ENCODE assay signal across 15 mouse cellular contexts in genomic region chr5:96936239-96936638, GRCm38 (mm10).
"Had no signal": no experiment of that assay in that cellular context is flagged by ENCODE, and none has a peak within 500 bp of the region (broad histone marks: within the 10 kb centered on the region; RNA-seq: fewer than 3 reads in every experiment).

No protein-coding gene starts in this region.

- ATAC-seq: intestine, embryonic 16.5 days had no signal

- H3K27ac ChIP-seq: kidney, embryonic 15.5 days; limb, embryonic 15.5 days; lung, embryonic 15.5 days; midbrain, embryonic 10.5 days; neural tube, embryonic 13.5 days; stomach, embryonic 15.5 days had no signal

- DNase-seq: kidney, adult 2 months; kidney, postnatal 14 days; layer of hippocampus, postnatal 36 days; midbrain, embryonic 14.5 days; right cerebral cortex, adult 18-20 months; right cerebral cortex, postnatal 25 days; thymus, postnatal 36 days had no signal

- H3K27me3 ChIP-seq: kidney, embryonic 15.5 days; limb, embryonic 15.5 days; liver, embryonic 15.5 days; lung, embryonic 15.5 days; neural tube, embryonic 13.5 days; stomach, embryonic 15.5 days had no signal

- H3K9ac ChIP-seq: kidney, embryonic 15.5 days; limb, embryonic 15.5 days; liver, embryonic 15.5 days; lung, embryonic 15.5 days; neural tube, embryonic 13.5 days; stomach, embryonic 15.5 days had no signal

- H3K4me2 ChIP-seq: kidney, embryonic 15.5 days; limb, embryonic 15.5 days; liver, embryonic 15.5 days; lung, embryonic 15.5 days; neural tube, embryonic 13.5 days; stomach, embryonic 15.5 days had no signal

- H3K9me3 ChIP-seq: kidney, embryonic 15.5 days; limb, embryonic 15.5 days; liver, embryonic 15.5 days; lung, embryonic 15.5 days; midbrain, embryonic 10.5 days; neural tube, embryonic 13.5 days; stomach, embryonic 15.5 days had no signal

- H3K4me3 ChIP-seq: kidney, embryonic 15.5 days; limb, embryonic 15.5 days; liver, embryonic 15.5 days; lung, embryonic 15.5 days; midbrain, embryonic 10.5 days; neural tube, embryonic 13.5 days; stomach, embryonic 15.5 days had no signal

- H3K36me3 ChIP-seq: kidney, embryonic 15.5 days; limb, embryonic 15.5 days; liver, embryonic 15.5 days; lung, embryonic 15.5 days; midbrain, embryonic 10.5 days; neural tube, embryonic 13.5 days; stomach, embryonic 15.5 days had no signal
